Mouse (Mus musculus): ENCODE results near the gene Igfn1.

The Igfn1 gene

DNA sequence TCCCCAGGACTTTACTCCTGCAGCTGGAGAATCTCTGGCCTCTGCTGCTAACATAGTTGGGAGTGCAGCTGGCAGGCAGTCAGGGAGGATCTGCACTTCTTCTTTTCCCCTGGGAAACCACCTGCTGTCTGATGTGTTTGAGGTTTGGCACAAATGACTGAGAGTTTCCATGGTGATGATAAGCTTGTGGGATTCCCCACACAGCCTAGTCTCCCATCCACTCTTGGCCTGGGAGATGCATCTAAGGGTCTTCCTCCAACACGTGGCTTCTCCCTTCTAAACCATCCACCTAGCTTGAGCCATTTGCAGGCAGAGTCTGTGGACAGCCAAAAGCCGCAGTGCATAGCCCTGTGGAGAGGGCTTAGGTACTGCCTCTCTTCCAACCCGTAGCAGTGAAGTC is 76.3 kb downstream of the Igfn1 start:
- no peak for DNase-seq

DNA sequence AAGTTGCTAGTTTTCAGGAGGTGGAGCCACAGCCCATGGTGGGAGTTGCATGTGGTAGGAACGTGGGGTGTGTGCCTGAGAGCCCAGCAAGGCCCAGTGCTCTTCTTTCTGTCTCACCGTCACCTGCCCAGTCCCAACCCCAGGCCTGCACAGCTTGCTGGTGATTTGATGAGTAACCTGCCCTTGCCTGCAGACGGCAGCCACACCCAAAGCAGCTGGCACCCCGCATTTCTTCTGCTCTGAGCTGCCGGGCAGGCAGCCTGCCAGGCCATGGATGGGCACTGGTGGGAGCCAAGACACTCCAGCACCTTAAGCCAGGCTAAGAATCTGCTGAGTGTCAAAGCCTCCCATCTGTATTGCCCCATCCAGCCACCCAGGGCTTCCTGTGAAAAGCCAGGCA is 80.3 kb downstream of the Igfn1 start:
- no peak for DNase-seq

- DNase-seq = peak; percentile 44
Measured at GRCm38 (mm10) chr1:135924377-135924994, 81.7 kb downstream of the Igfn1 start.

DNA sequence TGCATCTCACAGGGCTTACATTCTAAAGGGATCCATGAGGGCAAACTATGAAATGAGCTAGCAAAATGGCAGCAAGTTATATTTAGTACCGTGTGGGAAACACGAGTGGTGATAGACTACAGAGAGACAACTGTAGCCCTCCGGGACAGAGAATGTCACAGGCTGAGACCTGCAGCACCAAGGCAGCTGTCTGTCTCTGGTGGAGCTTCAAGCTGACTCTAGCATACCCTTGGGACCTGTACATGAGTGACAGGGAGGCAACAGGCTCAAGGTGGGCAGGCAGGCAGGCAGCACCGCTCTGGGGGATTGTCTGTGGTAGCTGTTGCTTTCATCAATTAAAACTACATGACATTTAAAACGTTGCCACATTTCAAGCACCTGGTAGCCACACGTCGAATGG is 82.9 kb downstream of the Igfn1 start:
- no peak for DNase-seq

- DNase-seq = no peak
Measured at GRCm38 (mm10) chr1:135918644-135919407, 87.3 kb downstream of the Igfn1 start, which contains the start of gene Pkp1. TSS of gene Pkp1 (minus strand) at chr1:135919207.

- no peak for DNase-seq
Measured at GRCm38 (mm10) chr1:135917206-135917605, 88.9 kb downstream of the Igfn1 start.

- DNase-seq = no peak
Measured at GRCm38 (mm10) chr1:135916486-135917058, 89.6 kb downstream of the Igfn1 start.

DNA sequence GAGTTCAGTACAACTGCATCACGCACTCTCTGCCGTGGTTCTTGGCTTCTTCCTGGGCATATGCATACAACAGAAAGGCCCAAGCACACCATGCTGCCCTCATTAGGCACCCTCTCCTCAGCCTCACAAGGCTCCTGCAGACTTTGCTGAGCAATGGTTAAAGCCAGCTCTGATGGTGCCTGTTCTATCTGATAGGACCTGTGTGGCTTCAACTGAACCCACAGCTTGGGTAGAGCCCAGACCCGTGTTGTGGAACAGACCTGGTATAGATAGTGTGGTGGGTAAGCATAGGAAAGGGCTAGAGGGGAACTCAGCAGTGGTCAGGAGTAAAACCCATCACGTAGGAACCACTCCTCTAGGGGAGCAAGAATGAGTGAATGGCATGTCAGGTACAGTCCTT is 92.5 kb downstream of the Igfn1 start:
- DNase-seq = no peak

DNA sequence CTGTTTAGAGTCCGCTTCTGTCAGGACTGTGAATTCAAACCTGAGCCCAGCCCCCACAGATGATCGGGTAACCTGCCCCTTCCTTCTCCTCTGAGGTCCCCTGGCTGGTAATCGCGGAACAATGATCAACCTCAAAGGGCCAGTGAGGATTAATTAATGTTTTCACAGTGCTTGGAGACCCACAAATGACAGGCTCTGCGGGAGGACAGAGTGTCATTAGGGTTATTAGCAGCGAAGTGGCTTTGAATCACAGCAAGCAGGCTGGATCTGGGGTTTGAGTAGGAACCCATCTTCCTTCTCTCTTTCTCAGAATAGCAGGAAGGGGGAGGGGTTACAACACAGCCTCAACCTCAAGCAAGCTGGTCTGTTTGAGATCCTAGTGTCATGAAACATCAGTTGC is 96.8 kb downstream of the Igfn1 start:
- no peak for DNase-seq

DNA sequence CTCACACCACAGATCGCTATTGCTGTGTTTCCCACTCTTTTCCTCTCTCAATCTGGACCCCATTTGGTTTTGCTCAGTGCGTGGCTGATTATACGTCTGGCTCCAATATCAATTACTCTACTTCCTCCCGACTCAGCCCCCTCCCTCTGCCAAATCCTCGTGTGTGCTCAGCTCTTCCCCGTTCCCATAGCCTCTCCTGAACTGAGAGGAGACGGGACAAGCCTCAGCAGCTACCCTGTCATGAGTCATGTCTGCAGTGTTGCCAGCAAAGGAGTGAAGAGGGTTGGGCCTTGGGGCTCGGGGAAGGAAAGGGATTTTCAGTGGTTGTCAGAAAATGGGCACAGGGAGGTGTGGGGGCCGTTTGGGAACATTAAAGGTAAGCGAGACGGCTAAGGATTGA is 99.4 kb downstream of the Igfn1 start:
- DNase-seq = no peak

Data from liver (tissue).